Mouse (Mus musculus) v-Abl transformed pro-B cells (cell line): ENCODE results near the gene Papola.

Experiments
- in situ Hi-C, 2 experiments: fragments of 400-800 bp; cut with MboI; formaldehyde crosslinking; loops; one replicate each; pipeline ENCODE4 v1.15.1; 2025; ENCODE audit not compliant: unreplicated experiment in 2 of 2

The Papola gene

GRCm38 (mm10) chr12:105789885-105790284 lies 5.4 kb downstream of the Papola start:
- in situ Hi-C loops, result loop anchor here (5.0 to 25.0 kb wide), 3 partner anchors 103 to 755 kb away; partner anchors contain the start of genes Vrk1 (in 2 of the 2), Atg2b (in 1 of the 2) and Glrx5 (in 1 of the 2)

GRCm38 (mm10) chr12:105794896-105795295 lies 10.4 kb downstream of the Papola start:
- in situ Hi-C loops, result loop anchor here (25.0 kb wide), 1 partner anchor 217 kb away; the partner anchor contains the start of gene Vrk1 (in 2 of the 2)

GRCm38 (mm10) chr12:105798001-105798400 lies 13.5 kb downstream of the Papola start:
- in situ Hi-C loops, result loop anchor here (25.0 kb wide), 1 partner anchor 214 kb away; the partner anchor contains the start of gene Vrk1 (in 2 of the 2)

GRCm38 (mm10) chr12:105805790-105806189 lies 21.3 kb downstream of the Papola start:
- in situ Hi-C loops, result loop anchor here (25.0 kb wide), 1 partner anchor 1093 kb away; no protein-coding TSS in a partner anchor

GRCm38 (mm10) chr12:105806205-105806604 lies 21.7 kb downstream of the Papola start:
- in situ Hi-C loops, result loop anchor here (25.0 kb wide), 1 partner anchor 1094 kb away; no protein-coding TSS in a partner anchor

GRCm38 (mm10) chr12:105807416-105807815 lies 22.9 kb downstream of the Papola start:
- in situ Hi-C loops, result loop anchor here (25.0 kb wide), 1 partner anchor 1095 kb away; no protein-coding TSS in a partner anchor

GRCm38 (mm10) chr12:105808945-105809344 lies 24.5 kb downstream of the Papola start:
- in situ Hi-C loops, result loop anchor here (25.0 kb wide), 1 partner anchor 1097 kb away; no protein-coding TSS in a partner anchor

- in situ Hi-C loops, result loop anchor here (25.0 kb wide), 1 partner anchor 1098 kb away; no protein-coding TSS in a partner anchor
These were observed 26.1 kb downstream of the Papola start for GRCm38 (mm10) chr12:105810608-105811007.

- in situ Hi-C loops, result loop anchor here (25.0 kb wide), 1 partner anchor 1102 kb away; no protein-coding TSS in a partner anchor
These were observed 29.5 kb downstream of the Papola start for GRCm38 (mm10) chr12:105813957-105814356.

GRCm38 (mm10) chr12:105823472-105823871 lies 39.0 kb downstream of the Papola start:
- in situ Hi-C loops, result loop anchor here (25.0 kb wide), 1 partner anchor 1111 kb away; no protein-coding TSS in a partner anchor

- in situ Hi-C loops, result loop anchor here (25.0 kb wide), 1 partner anchor 1112 kb away; no protein-coding TSS in a partner anchor
These were observed 40.2 kb downstream of the Papola start for GRCm38 (mm10) chr12:105824743-105825142.

- in situ Hi-C loops, result no loop called here
These were observed 40.8 kb downstream of the Papola start for GRCm38 (mm10) chr12:105825266-105825665.

GRCm38 (mm10) chr12:105832541-105832940 lies 48.0 kb downstream of the Papola start:
- in situ Hi-C loops, result no loop called here

- in situ Hi-C loops, result no loop called here
These were observed 50.4 kb downstream of the Papola start for GRCm38 (mm10) chr12:105834926-105835325.

GRCm38 (mm10) chr12:105835571-105835970 lies 51.1 kb downstream of the Papola start:
- in situ Hi-C loops, result no loop called here

GRCm38 (mm10) chr12:105836196-105836595 lies 51.7 kb downstream of the Papola start:
- in situ Hi-C loops, result no loop called here

- in situ Hi-C loops, result no loop called here
These were observed 54.6 kb downstream of the Papola start for GRCm38 (mm10) chr12:105839096-105839495.

- in situ Hi-C loops, result loop anchor here in 1 of 2 experiments (5.0 to 10.0 kb wide), 2 partner anchors 122 to 214 kb away; no protein-coding TSS in a partner anchor
These were observed 56.1 kb downstream of the Papola start for GRCm38 (mm10) chr12:105840545-105840944.

- in situ Hi-C loops, result loop anchor here in 1 of 2 experiments (5.0 to 10.0 kb wide), 2 partner anchors 119 to 211 kb away; no protein-coding TSS in a partner anchor
These were observed 58.9 kb downstream of the Papola start for GRCm38 (mm10) chr12:105843243-105844005.

GRCm38 (mm10) chr12:105844406-105844805 lies 59.9 kb downstream of the Papola start:
- in situ Hi-C loops, result loop anchor here in 1 of 2 experiments (5.0 to 10.0 kb wide), 2 partner anchors 118 to 210 kb away; no protein-coding TSS in a partner anchor

GRCm38 (mm10) chr12:105849102-105849501 lies 64.6 kb downstream of the Papola start:
- in situ Hi-C loops, result loop anchor here in 1 of 2 experiments (10.0 kb wide), 1 partner anchor 206 kb away; no protein-coding TSS in a partner anchor
